In the genomic region with DNA sequence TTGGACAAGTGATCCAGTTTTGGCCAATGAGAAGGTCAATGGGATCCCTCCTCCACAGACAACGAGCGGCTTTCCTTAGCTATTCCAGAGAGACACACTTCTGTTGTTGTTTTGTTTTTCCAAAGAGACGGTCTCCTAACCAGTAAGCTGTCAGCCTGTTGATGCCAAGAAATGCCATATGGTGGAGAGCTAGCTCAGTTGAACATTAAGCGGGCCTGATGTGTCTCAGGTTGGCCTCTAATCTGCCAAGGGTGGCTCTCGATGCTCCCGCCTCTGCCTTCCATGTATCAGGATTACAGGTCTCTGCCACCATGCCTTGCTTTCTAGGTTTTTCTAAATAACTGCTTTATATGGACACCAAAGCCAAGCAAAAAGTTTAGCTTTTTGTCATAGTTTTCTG, we compare ENCODE assay signal across 15 mouse cellular contexts. TPM values are rescaled to one million over a fixed set of nuclear protein-coding genes. Genes with fewer than 3 reads are reported as not detected.
DNase-seq lines count a peak whose midpoint lies in the region; TF ChIP-seq lines count a peak whose summit lies in the region.
"Had no signal": no experiment of that assay in that cellular context is flagged by ENCODE, and none has a peak within 500 bp of the region (broad histone marks: within the 10 kb centered on the region; RNA-seq: fewer than 3 reads in every experiment).

No protein-coding gene starts in this region.

- TF ChIP-seq CTCF in bone marrow, adult 2 months (IDR thresholded peaks at IDR 0.05; ENCODE audit: control insufficient read depth, insufficient read depth, low read length): no peak

- DNase-seq in left cerebral cortex, postnatal 4 days: peak; percentile 16
- no peak for DNase-seq in left cerebral cortex, postnatal 10 days (ENCODE audit: extremely low spot score in 1 of 2, low spot score in 2 of 2)
- DNase-seq in brain, adult 2 months (ENCODE audit: low read depth, low spot score): peak; percentile 91
- DNase-seq in cerebellum, postnatal 25 days: peak; percentile 45 to 56
- DNase-seq in urinary bladder, postnatal 25 days (ENCODE audit: low spot score): no peak
- DNase-seq in kidney, postnatal 25 days: no peak
- no peak for DNase-seq in left cerebral cortex, postnatal 36 days (ENCODE audit: low spot score in 2 of 2)
- DNase-seq: adrenal gland, postnatal 10 days; gastrocnemius, adult 2 months; kidney, postnatal 4 days had no signal

- no peaks in the 10 kb centered on the region; the same call in 1 of the 2 replicates for H3K4me1 ChIP-seq in bone marrow, adult 2 months (ENCODE audit: control insufficient read depth, insufficient read depth, low read length)

- intact Hi-C loops in left cerebral cortex, postnatal 4 days (cut with DNase I): no loop called here
- intact Hi-C loops in left cerebral cortex, postnatal 10 days (cut with DNase I): no loop called here
- intact Hi-C loops in left cerebral cortex, postnatal 36 days (cut with DNase I): no loop called here

- 86% methylated on average over 6 of the region's 6 CpGs for WGBS in bone marrow, adult 2 months

- no peak for TF ChIP-seq POLR2A in bone marrow, adult 2 months (IDR thresholded peaks at IDR 0.05; ENCODE audit: borderline replicate concordance, control insufficient read depth, low read depth, low read length)

- H3K4me3 ChIP-seq in bone marrow, adult 2 months (replicated peaks; ENCODE audit: control insufficient read depth, low read depth, low read length): no peak overlapping the region
- H3K4me3 ChIP-seq: forebrain, embryonic 13.5 days; gastrocnemius, adult 2 months; hindbrain, embryonic 10.5 days; kidney, embryonic 15.5 days; midbrain, embryonic 12.5 days had no signal

- peak overlapping the region; percentile 20; the same call in 1 of the 2 replicates for H3K27ac ChIP-seq in bone marrow, adult 2 months (ENCODE audit: control insufficient read depth, insufficient read depth, low read depth, low read length, poor library complexity)
- H3K27ac ChIP-seq: forebrain, embryonic 13.5 days; gastrocnemius, adult 2 months; hindbrain, embryonic 10.5 days; kidney, embryonic 15.5 days; midbrain, embryonic 12.5 days had no signal

RNA-seq across cellular contexts. Expression of a gene that starts 21.5 kb away (rescaled TPM):
- 10 to 100 TPM; 17.4 to 19.9 TPM for total RNA-seq in left cerebral cortex, postnatal 4 days (2021)
- 10 to 100 TPM; 23.8 to 39.2 TPM for total RNA-seq in left cerebral cortex, postnatal 10 days (2021)
- 71.7 and 82.0 TPM in 2 replicates for polyA plus RNA-seq in bone marrow, adult 2 months (2011; ENCODE audit: insufficient read depth, insufficient read length, low replicate concordance, missing spikeins)
- total RNA-seq in left cerebral cortex, postnatal 36 days (2021): 10 to 100 TPM; 51.1 to 51.8 TPM

Comparison
In these comparisons a context has a peak if more than half of its experiments do, and no peak if none do; other contexts are left out.
1. DNase-seq: peak in left cerebral cortex, postnatal 4 days (single experiment), brain, adult 2 months (single experiment) and cerebellum, postnatal 25 days (2 of 2); none in left cerebral cortex, postnatal 10 days (0 of 2), urinary bladder, postnatal 25 days (single experiment), kidney, postnatal 25 days (0 of 2) and left cerebral cortex, postnatal 36 days (0 of 2).